Comparison of ENCODE assay signal across 13 mouse cellular contexts in the genomic region with DNA sequence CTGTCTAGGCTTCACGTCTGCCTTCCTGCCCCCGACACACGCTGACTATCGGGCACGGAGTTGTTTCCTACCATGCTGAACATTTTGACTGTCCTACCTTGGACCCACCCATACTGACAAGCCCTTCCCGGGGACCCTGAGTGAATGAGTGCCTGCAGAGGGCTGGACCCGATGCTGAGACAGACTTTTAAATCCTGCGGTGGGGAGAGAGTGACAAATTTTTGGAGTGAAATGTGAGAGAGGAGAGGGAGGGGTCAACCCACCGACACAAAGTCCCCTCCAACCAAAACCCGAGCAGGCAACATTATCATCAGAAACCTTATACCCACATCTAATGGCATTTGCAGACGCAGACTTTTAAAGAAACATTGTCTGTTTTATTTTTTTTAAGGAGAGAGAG. TPM values are rescaled to one million over a fixed set of nuclear protein-coding genes. Genes with fewer than 3 reads are reported as not detected.
DNase-seq lines count a peak whose midpoint lies in the region; ATAC-seq lines count a peak whose summit lies in the region.
"Had no signal": no experiment of that assay in that cellular context is flagged by ENCODE, and none has a peak within 500 bp of the region (broad histone marks: within the 10 kb centered on the region; RNA-seq: fewer than 3 reads in every experiment).

Gene Meox1, minus strand, starts transcription at position 171 of the 400 bp plus-strand sequence.

- no peak within 1 kb of the TSS for H3K4me3 ChIP-seq in hindbrain, embryonic 13.5 days
- H3K4me3 ChIP-seq in hindbrain, embryonic 11.5 days (ENCODE audit: low read depth, low read length): no peak within 1 kb of the TSS
- peak within 1 kb of the TSS; percentile 56 for H3K4me3 ChIP-seq in brown adipose tissue, adult 24 weeks (ENCODE audit: insufficient read depth, low read depth, low read length)
- H3K4me3 ChIP-seq in heart, embryonic 11.5 days (ENCODE audit: low read depth, low read length): peak within 1 kb of the TSS; percentile 26
- peak within 1 kb of the TSS; percentile 34 for H3K4me3 ChIP-seq in limb, embryonic 13.5 days
- H3K4me3 ChIP-seq: hindbrain, embryonic 15.5 days; left cerebral cortex, adult 2 months had no signal

- 43% methylated on average over 11 of the region's 11 CpGs for WGBS in hindbrain, embryonic 13.5 days
- 30% methylated on average over 11 of the region's 11 CpGs for WGBS in hindbrain, embryonic 11.5 days
- WGBS in heart, embryonic 11.5 days (ENCODE audit: insufficient replicate concordance): 14% methylated on average over 11 of the region's 11 CpGs
- 3% methylated on average over 11 of the region's 11 CpGs for whole genome bisulfite sequencing in limb, embryonic 13.5 days

- ATAC-seq in hindbrain, embryonic 13.5 days (ENCODE audit: low FRiP score): no peak
- no peak for ATAC-seq in hindbrain, embryonic 11.5 days (ENCODE audit: low FRiP score)
- no peak for ATAC-seq in heart, embryonic 11.5 days (replicated peaks; ENCODE audit: insufficient number of reproducible peaks, low FRiP score, low TSS enrichment)
- peak; percentile 72 for ATAC-seq in limb, embryonic 13.5 days (ENCODE audit: low FRiP score, low read depth)
- ATAC-seq: activated CD4-positive, CD25-positive, alpha-beta regulatory T cell, adult 4 months; CD4-positive, CD25-positive, alpha-beta regulatory T cell, adult 4 months had no signal

- no peaks in the 10 kb centered on the region for H3K9me3 ChIP-seq in hindbrain, embryonic 13.5 days
- H3K9me3 ChIP-seq in hindbrain, embryonic 11.5 days (ENCODE audit: control insufficient read depth, low read length): no peaks in the 10 kb centered on the region
- H3K9me3 ChIP-seq in heart, embryonic 11.5 days (replicated peaks; ENCODE audit: control insufficient read depth, low read length): no peaks in the 10 kb centered on the region
- H3K9me3 ChIP-seq in limb, embryonic 13.5 days: no peaks in the 10 kb centered on the region
- H3K9me3 ChIP-seq: hindbrain, embryonic 15.5 days had no signal

- H3K27me3 ChIP-seq in hindbrain, embryonic 13.5 days: peaks cover 49% of the 10 kb centered on the region
- H3K27me3 ChIP-seq in hindbrain, embryonic 11.5 days (ENCODE audit: control insufficient read depth, insufficient read depth, low read length): peaks cover 9% of the 10 kb centered on the region; the same call in 1 of the 2 replicates
- peaks cover 9% of the 10 kb centered on the region; the same call in 1 of the 2 replicates for H3K27me3 ChIP-seq in heart, embryonic 11.5 days (ENCODE audit: control insufficient read depth, insufficient read depth, low read length)
- peaks cover 18% of the 10 kb centered on the region for H3K27me3 ChIP-seq in limb, embryonic 13.5 days

- H3K36me3 ChIP-seq in hindbrain, embryonic 13.5 days: no peaks in the 10 kb centered on the region
- H3K36me3 ChIP-seq in hindbrain, embryonic 11.5 days (ENCODE audit: control insufficient read depth, insufficient read depth, low read length): no peaks in the 10 kb centered on the region
- H3K36me3 ChIP-seq in heart, embryonic 11.5 days (ENCODE audit: control insufficient read depth, insufficient read depth, low read length): no peaks in the 10 kb centered on the region
- H3K36me3 ChIP-seq in limb, embryonic 13.5 days: no peaks in the 10 kb centered on the region
- H3K36me3 ChIP-seq: hindbrain, embryonic 15.5 days had no signal

- no peak for DNase-seq in hindbrain, embryonic 11.5 days (ENCODE audit: low spot score)
- DNase-seq in adrenal gland, postnatal 25 days: no peak
- no peak for DNase-seq in testis, postnatal 14 days (ENCODE audit: low spot score)
- DNase-seq in retina, postnatal 1 day: no peak

- peaks cover 38% of the 10 kb centered on the region for H3K4me1 ChIP-seq in hindbrain, embryonic 13.5 days (replicated peaks)
- peaks cover 12% of the 10 kb centered on the region; the same call in 1 of the 2 replicates for H3K4me1 ChIP-seq in hindbrain, embryonic 11.5 days (replicated peaks; ENCODE audit: control insufficient read depth, insufficient read depth, low read length)
- peaks cover 20% of the 10 kb centered on the region for H3K4me1 ChIP-seq in brown adipose tissue, adult 24 weeks (ENCODE audit: control insufficient read depth, insufficient read depth, insufficient read length, low read length)
- peaks cover 20% of the 10 kb centered on the region for H3K4me1 ChIP-seq in heart, embryonic 11.5 days (ENCODE audit: control insufficient read depth, insufficient read depth, low read length)
- H3K4me1 ChIP-seq in limb, embryonic 13.5 days: peaks cover 77% of the 10 kb centered on the region

- 0 out of 2 replicates have a peak within 1 kb of the TSS, but pooled peaks have one; percentile 19 for H3K9ac ChIP-seq in hindbrain, embryonic 13.5 days
- H3K9ac ChIP-seq in hindbrain, embryonic 11.5 days (ENCODE audit: low read depth, low read length): no peak within 1 kb of the TSS
- H3K9ac ChIP-seq in heart, embryonic 11.5 days (ENCODE audit: low read depth, low read length): peak within 1 kb of the TSS; percentile 63
- H3K9ac ChIP-seq in limb, embryonic 13.5 days: peak within 1 kb of the TSS; percentile 62
- H3K9ac ChIP-seq: hindbrain, embryonic 15.5 days had no signal

- H3K4me2 ChIP-seq in hindbrain, embryonic 13.5 days: no peak within 1 kb of the TSS
- H3K4me2 ChIP-seq in hindbrain, embryonic 11.5 days (replicated peaks; ENCODE audit: low read depth, low read length): no peak within 1 kb of the TSS
- H3K4me2 ChIP-seq in heart, embryonic 11.5 days: peak within 1 kb of the TSS; percentile 52
- peak within 1 kb of the TSS; percentile 54 for H3K4me2 ChIP-seq in limb, embryonic 13.5 days (replicated peaks)
- H3K4me2 ChIP-seq: hindbrain, embryonic 15.5 days had no signal

- no peak within 1 kb of the TSS for H3K27ac ChIP-seq in hindbrain, embryonic 13.5 days
- no peak within 1 kb of the TSS for H3K27ac ChIP-seq in hindbrain, embryonic 11.5 days (ENCODE audit: low read depth, low read length)
- peak within 1 kb of the TSS; percentile 99 for H3K27ac ChIP-seq in brown adipose tissue, adult 24 weeks (replicated peaks; ENCODE audit: low read depth, low read length)
- peak within 1 kb of the TSS; percentile 50 for H3K27ac ChIP-seq in heart, embryonic 11.5 days (ENCODE audit: low read depth, low read length)
- peak within 1 kb of the TSS; percentile 77 for H3K27ac ChIP-seq in limb, embryonic 13.5 days
- H3K27ac ChIP-seq: hindbrain, embryonic 15.5 days; left cerebral cortex, adult 2 months had no signal

RNA-seq across cellular contexts. Expression of gene Meox1, which starts in this region (rescaled TPM):
- polyA plus RNA-seq in hindbrain, embryonic 13.5 days (2015; fragmentation: Nextera tagmentation; extraction: Ambion mirVana): 0.43 and 0.56 TPM in 2 replicates
- polyA plus RNA-seq in hindbrain, embryonic 11.5 days (2014; fragmentation: Nextera tagmentation; extraction: Ambion mirVana): 1.2 and 2.1 TPM in 2 replicates
- polyA plus RNA-seq in brown adipose tissue, adult 24 weeks (2012; ENCODE audit: insufficient read depth, insufficient read length, missing spikeins): 3.8 and 4.4 TPM in 2 replicates
- polyA plus RNA-seq in heart, embryonic 11.5 days (2014; fragmentation: Nextera tagmentation; extraction: Ambion mirVana): 13.2 and 14.5 TPM in 2 replicates
- 17.1 and 20.8 TPM in 2 replicates for polyA plus RNA-seq in limb, embryonic 13.5 days (2015; fragmentation: Nextera tagmentation; extraction: Ambion mirVana)
- total RNA-seq in adrenal gland, postnatal 25 days (2021): 4.5 and 5.0 TPM in 2 replicates
- total RNA-seq: megakaryocyte-erythroid progenitor cell, adult 5-6 weeks had no signal
- polyA plus RNA-seq: activated CD4-positive, CD25-positive, alpha-beta regulatory T cell, adult 4 months; CD4-positive, CD25-positive, alpha-beta regulatory T cell, adult 4 months had no signal

Comparison
In these comparisons a context has a peak if more than half of its experiments do, and no peak if none do; other contexts are left out.
1. H3K27ac ChIP-seq: peak in brown adipose tissue, adult 24 weeks (single experiment), heart, embryonic 11.5 days (single experiment) and limb, embryonic 13.5 days (single experiment); none in hindbrain, embryonic 13.5 days (single experiment) and hindbrain, embryonic 11.5 days (single experiment).
2. H3K4me2 ChIP-seq: peak in heart, embryonic 11.5 days (single experiment) and limb, embryonic 13.5 days (single experiment); none in hindbrain, embryonic 13.5 days (single experiment) and hindbrain, embryonic 11.5 days (single experiment).
3. H3K4me3 ChIP-seq: peak in brown adipose tissue, adult 24 weeks (single experiment), heart, embryonic 11.5 days (single experiment) and limb, embryonic 13.5 days (single experiment); none in hindbrain, embryonic 13.5 days (single experiment) and hindbrain, embryonic 11.5 days (single experiment).